Mouse (Mus musculus) right cerebral cortex, adult 2 months (tissue): ENCODE results near the gene Sh2d4b.
A peak's percentile ranks its signal among the peaks of the same experiment; 100 is the strongest.

Experiments
- DNase-seq, 2 experiments: peaks; one replicate each; pipeline ENCODE4 v3.0.0; 2021 to 2022; ENCODE audit warnings: low spot score in 2 of 2

Sh2d4b gene

GRCm38 (mm10) chr14:40837397-40837796 lies 55.7 kb downstream of the Sh2d4b start:
- DNase-seq = no peak

- no peak for DNase-seq
Observed at GRCm38 (mm10) chr14:40830505-40830904, 62.6 kb downstream of the Sh2d4b start.

GRCm38 (mm10) chr14:40830094-40830493 lies 63.0 kb downstream of the Sh2d4b start:
- DNase-seq = no peak

- DNase-seq = no peak
Observed at GRCm38 (mm10) chr14:40818051-40818450, 75.0 kb downstream of the Sh2d4b start.

GRCm38 (mm10) chr14:40816715-40817114 lies 76.4 kb downstream of the Sh2d4b start:
- DNase-seq = no peak

GRCm38 (mm10) chr14:40791606-40792005 lies 101.5 kb downstream of the Sh2d4b start:
- peak; percentile 72 to 80 for DNase-seq

GRCm38 (mm10) chr14:40789110-40789509 lies 104.0 kb downstream of the Sh2d4b start:
- peak in 1 of 2 experiments; percentile 9 for DNase-seq

- no peak for DNase-seq
Observed at GRCm38 (mm10) chr14:40769097-40770090, 123.7 kb downstream of the Sh2d4b start.
